Mouse (Mus musculus) intestine, embryonic 14.5 days (tissue): ENCODE measurements around the gene Clk3. TPM values are rescaled to one million over a fixed set of nuclear protein-coding genes. Genes with fewer than 3 reads are reported as not detected.

Source experiments
- ATAC-seq: fragments of 200-750 bp; cut with Nextera tagmentation; replicated peaks from 2 replicates; pipeline ENCODE4 v1.8.0; 2017; ENCODE audit warnings: low read depth, moderate number of reproducible peaks, moderate TSS enrichment, moderate library complexity; ENCODE audit not compliant: low FRiP score, low TSS enrichment
- DNase-seq: peaks from one replicate; pipeline ENCODE4 v3.0.0-alpha.2; 2018; ENCODE audit warnings: low spot score
- H3K27ac ChIP-seq: fragments of 300-500 bp; sonication (generic); 2 replicates; pipeline ENCODE4 v1.5.1; 2014; ENCODE audit warnings: low read depth, mild to moderate bottlenecking, control low read depth
- H3K27me3 ChIP-seq: fragments of 300-500 bp; sonication (generic); replicated peaks from 2 replicates; pipeline ENCODE4 v1.6.1; 2014; ENCODE audit warnings: low read length, control low read depth; ENCODE audit not compliant: control insufficient read depth, insufficient read depth
- H3K36me3 ChIP-seq: fragments of 300-500 bp; sonication (generic); 2 replicates; pipeline ENCODE4 v1.6.1; 2014; ENCODE audit warnings: low read length, control low read depth; ENCODE audit not compliant: control insufficient read depth, insufficient read depth
- H3K4me1 ChIP-seq: fragments of 300-500 bp; sonication (generic); replicated peaks from 2 replicates; pipeline ENCODE4 v1.6.1; 2014; ENCODE audit warnings: low read length, control low read depth, mixed read lengths; ENCODE audit not compliant: control insufficient read depth, insufficient read depth
- H3K4me2 ChIP-seq: fragments of 300-500 bp; sonication (generic); 2 replicates; pipeline ENCODE4 v1.6.1; 2014; ENCODE audit warnings: low read length
- H3K4me3 ChIP-seq: fragments of 300-500 bp; sonication (generic); 2 replicates; pipeline ENCODE4 v1.5.1; 2014; ENCODE audit warnings: low read depth, low read length, control low read depth, mixed read lengths
- H3K9ac ChIP-seq: fragments of 300-500 bp; sonication (generic); 2 replicates; pipeline ENCODE4 v1.6.1; 2014; ENCODE audit warnings: mild to moderate bottlenecking, low read length
- H3K9me3 ChIP-seq: fragments of 300-500 bp; sonication (generic); 2 replicates; pipeline ENCODE4 v1.6.1; 2016; ENCODE audit warnings: low read length, control low read depth; ENCODE audit not compliant: control insufficient read depth
- WGBS: fragments of 180-500 bp; shearing (Covaris S2); extraction: QIAGEN DNeasy Blood & Tissue Kit; methylation state at CpG from one replicate; pipeline ENCODE4 v1.1.7; 2014; 5-methylcytosine and 5-hydroxymethylcytosine counted together
- polyA plus RNA-seq: library from polyadenylated mRNA; unstranded; fragments of >200 nt; fragmentation: Nextera tagmentation; extraction: Ambion mirVana; gene quantifications from 2 replicates; pipeline ENCODE4 v1.2.1, GENCODE M21; 2014

The Clk3 gene
- polyA plus RNA-seq, result 64.2 and 69.6 TPM in 2 replicates

DNA sequence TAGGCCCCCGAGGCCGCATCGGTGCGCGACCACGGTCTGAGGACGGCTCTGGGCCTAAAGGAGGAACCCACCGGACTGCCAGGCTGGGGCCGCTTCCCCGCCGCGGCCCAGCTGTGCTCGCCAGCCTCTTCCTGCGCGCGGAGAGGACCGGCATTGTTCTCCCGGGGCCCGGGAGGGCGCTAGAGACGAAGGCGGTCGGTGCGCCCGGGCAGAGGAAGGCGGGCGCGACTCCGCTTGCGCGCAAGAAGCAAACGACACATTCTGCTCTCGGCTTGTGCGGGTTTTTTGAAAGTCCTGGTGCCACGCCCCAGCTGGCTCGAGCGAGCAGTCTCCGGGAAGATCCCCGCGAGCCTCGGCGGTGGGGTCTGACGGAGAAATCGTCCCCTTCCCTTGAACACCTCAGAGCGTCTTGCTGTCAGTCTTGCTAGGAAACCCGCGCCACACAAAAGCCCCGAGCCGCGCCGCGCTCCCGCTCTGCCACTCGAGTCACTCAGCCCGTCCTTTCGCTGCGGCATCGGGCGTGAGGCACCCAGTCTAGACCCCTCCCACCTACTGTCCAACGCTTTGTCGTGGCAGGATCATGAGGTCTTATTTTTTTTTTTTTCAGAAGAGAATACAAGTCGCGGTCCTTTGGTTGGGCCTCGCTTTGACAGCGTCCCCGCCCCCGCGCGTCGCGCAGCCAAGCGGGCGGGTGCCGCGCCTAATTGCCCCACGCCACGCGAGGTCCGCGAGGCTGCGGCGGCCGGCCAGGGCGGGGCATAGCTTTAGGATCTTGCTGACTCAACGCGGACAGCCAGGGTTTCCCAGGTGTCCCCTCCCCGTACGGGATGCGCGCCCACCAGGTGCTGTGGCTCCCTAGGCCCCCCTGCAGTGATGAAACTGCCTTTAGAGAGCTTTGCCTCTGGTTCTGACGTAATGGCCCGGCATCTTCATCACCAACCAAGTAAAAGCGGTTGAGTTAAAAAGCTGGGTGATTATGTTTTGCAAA is at the start of gene Clk3:
Clk3 (minus strand) TSS at position 497 of the 988 bp plus-strand sequence.
- Histone ChIP-seq H3K4me1 (peaks cover 25% of the 10 kb centered on the region), H3K9me3 (no peaks in the 10 kb centered on the region), H3K27ac (peak within 1 kb of the TSS; percentile 98), H3K36me3 (peaks cover 12% of the 10 kb centered on the region), H3K27me3 (no peaks in the 10 kb centered on the region), H3K4me2 (peak within 1 kb of the TSS; percentile 98), H3K4me3 (peak within 1 kb of the TSS; percentile 95), H3K9ac (peak within 1 kb of the TSS; percentile 96)
- DNase-seq (peak; percentile 88), ATAC-seq (peak; percentile 63; the same call in 1 of the 2 replicates)
- under 1% methylated on average over 93 of the region's 93 CpGs for WGBS

DNA sequence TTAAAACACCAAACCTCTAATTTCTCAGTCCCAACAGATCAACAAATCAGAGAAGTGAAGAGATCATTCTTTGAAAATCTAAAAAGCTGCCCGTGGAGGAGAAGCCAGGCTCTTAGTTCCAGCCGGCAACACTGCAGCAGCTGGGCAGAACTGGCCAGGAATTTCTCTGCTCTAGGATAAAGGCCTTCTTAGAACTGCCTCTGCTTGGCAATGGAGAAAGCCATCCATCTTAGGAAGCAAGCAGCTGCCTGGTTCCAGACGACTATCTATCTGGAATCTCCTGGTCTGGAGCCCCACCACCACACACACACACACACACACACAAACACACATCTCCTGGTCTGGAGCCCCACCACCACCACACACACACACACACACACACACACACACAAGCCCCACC is 49.2 kb upstream of the Clk3 start:
- ATAC-seq (no peak; the same call in 1 of the 2 replicates), DNase-seq (no peak)
- Histone ChIP-seq H3K27me3 (no peaks in the 10 kb centered on the region), H3K4me3 (no peak overlapping the region), H3K4me2 (no peak overlapping the region), H3K9ac (no peak overlapping the region), H3K4me1 (peaks cover 41% of the 10 kb centered on the region), H3K36me3 (no peaks in the 10 kb centered on the region), H3K9me3 (no peaks in the 10 kb centered on the region), H3K27ac (no peak overlapping the region)
- 21% methylated on average over 3 of the region's 3 CpGs for WGBS

DNA sequence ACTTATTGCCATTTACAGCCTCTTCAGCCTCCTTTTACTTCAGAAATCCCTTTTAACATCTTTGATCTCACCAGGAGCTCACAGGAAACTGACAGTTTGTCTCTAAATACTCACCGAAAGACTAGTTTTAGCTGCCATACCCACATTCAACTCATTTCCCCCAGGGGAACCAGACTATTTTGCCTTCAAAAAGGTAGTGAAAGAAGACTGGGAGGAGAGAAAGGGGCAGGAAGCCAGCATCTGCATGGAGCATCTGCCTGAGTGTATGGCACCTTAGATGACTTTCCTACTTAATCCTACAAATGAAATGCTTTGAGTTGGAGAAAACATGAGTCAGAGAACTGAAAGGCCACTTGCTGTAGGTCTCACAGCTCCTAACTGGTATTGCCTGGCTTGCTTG is 48.4 kb upstream of the Clk3 start:
- Histone ChIP-seq H3K27me3 (no peaks in the 10 kb centered on the region), H3K27ac (no peak overlapping the region), H3K9me3 (no peaks in the 10 kb centered on the region), H3K4me3 (no peak overlapping the region), H3K9ac (no peak overlapping the region), H3K36me3 (no peaks in the 10 kb centered on the region), H3K4me2 (no peak overlapping the region), H3K4me1 (peaks cover 41% of the 10 kb centered on the region)
- WGBS, result 31% methylated on average over 1 of the region's 1 CpGs
- ATAC-seq (no peak), DNase-seq (no peak)

DNA sequence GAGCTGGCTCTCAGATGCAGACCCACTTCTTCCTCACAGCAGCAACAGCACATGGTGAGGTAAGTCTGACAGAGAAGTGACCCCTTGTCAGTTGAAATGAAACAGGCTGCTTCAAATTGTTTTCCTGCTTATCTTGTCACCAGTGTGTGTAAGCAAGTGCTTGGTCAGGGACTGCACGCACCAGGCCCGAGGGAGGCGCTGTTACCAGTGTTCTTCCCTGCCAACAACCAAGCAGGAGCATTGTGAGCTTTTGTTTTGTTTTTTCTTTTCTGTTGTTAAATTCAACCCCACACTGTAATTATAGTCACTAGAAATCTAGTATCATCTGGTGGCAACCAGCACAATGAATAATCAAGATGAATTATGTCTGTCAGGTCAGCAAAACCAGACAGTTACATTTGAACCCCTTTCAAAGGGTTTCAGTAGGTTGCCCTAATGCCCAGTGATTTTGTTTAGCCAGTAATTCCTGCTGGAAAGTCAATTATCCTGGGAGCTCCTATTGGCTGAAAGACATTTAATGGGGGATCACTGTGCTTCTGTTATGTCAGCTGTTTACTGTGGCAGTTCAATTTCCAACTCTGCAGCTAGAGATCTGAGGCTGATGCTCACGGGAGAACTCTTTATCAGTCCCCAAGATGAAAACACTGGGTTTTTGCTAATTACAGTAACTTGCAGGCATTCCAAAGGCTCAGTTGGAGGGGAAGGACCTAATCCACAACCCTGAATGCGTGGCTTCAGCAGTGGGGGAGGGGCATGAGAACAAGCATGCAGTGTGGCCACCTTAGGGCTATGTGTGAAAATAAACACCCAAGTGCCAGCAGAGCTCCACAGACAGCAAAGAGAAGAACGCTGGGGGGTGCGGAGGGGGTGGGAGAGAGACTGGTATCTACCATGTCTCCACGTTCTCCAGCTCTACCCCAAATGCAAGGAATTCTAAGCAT is 46.4 kb upstream of the Clk3 start:
- ATAC-seq (no peak), DNase-seq (no peak)
- 31% methylated on average over 8 of the region's 8 CpGs for WGBS
- peaks cover 36% of the 10 kb centered on the region for H3K4me1 ChIP-seq
- H3K27me3 ChIP-seq, result no peaks in the 10 kb centered on the region
- H3K4me3 ChIP-seq, result no peak overlapping the region
- no peak overlapping the region for H3K9ac ChIP-seq
- H3K4me2 ChIP-seq, result no peak overlapping the region
- H3K27ac ChIP-seq, result no peak overlapping the region
- no peaks in the 10 kb centered on the region for H3K9me3 ChIP-seq
- H3K36me3 ChIP-seq, result no peaks in the 10 kb centered on the region

DNA sequence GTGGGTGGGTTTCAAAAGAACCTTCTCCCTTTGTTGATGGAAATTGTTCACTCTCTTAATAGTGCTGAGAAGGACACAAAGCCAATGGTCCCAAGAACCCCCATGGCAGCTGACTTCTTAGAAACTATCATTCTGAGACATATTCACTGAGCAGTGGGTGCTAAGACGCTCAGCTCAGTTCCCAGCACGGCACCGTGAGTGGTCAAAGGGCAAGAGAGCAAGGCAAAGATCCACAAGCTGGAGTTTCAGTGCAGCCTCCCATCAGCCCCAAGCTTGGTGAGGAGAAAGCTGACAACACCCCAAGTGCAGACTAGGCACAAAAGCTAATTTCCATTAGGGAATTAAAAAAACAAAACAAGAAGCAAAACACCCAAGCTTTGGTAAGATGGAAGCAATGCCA is 45.0 kb upstream of the Clk3 start:
- H3K9me3 ChIP-seq, result no peaks in the 10 kb centered on the region
- H3K4me3 ChIP-seq, result no peak overlapping the region
- H3K27me3 ChIP-seq, result no peaks in the 10 kb centered on the region
- H3K4me2 ChIP-seq, result no peak overlapping the region
- H3K36me3 ChIP-seq, result no peaks in the 10 kb centered on the region
- peaks cover 29% of the 10 kb centered on the region for H3K4me1 ChIP-seq
- WGBS, result 74% methylated on average over 3 of the region's 3 CpGs
- DNase-seq (no peak), ATAC-seq (no peak)
- H3K9ac ChIP-seq, result no peak overlapping the region
- no peak overlapping the region for H3K27ac ChIP-seq

DNA sequence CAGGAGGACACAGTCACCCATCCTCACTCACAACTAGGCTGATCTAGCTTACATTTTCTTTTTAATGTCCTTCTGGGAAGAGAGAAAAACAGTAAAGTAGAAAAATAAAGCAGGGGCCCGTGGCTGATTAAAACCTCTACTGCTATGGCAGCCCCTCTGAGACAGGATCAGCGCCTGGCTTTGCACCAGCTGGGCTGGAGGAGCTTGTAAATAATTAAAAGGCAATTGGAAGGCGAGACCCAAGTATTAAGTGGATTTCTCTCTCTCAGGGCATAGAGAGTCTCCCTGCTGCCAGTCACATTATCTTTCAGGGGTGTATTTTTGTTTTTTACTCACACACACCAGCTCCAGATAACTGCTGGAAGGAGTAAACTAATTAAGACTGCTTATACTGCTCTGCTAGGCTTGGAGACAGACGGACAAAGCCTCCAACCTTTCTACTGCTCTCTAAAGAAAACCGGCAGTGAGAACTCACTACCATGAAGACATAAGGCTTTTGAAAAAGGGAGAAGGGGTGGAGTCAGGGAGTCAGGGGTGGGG is 43.2 kb upstream of the Clk3 start:
- Histone ChIP-seq H3K9ac (no peak overlapping the region), H3K36me3 (no peaks in the 10 kb centered on the region), H3K4me2 (no peak overlapping the region), H3K4me3 (no peak overlapping the region), H3K27me3 (no peaks in the 10 kb centered on the region), H3K4me1 (peaks cover 24% of the 10 kb centered on the region), H3K27ac (no peak overlapping the region), H3K9me3 (no peaks in the 10 kb centered on the region)
- ATAC-seq, result no peak
- 49% methylated on average over 5 of the region's 5 CpGs for WGBS
- DNase-seq, result no peak

DNA sequence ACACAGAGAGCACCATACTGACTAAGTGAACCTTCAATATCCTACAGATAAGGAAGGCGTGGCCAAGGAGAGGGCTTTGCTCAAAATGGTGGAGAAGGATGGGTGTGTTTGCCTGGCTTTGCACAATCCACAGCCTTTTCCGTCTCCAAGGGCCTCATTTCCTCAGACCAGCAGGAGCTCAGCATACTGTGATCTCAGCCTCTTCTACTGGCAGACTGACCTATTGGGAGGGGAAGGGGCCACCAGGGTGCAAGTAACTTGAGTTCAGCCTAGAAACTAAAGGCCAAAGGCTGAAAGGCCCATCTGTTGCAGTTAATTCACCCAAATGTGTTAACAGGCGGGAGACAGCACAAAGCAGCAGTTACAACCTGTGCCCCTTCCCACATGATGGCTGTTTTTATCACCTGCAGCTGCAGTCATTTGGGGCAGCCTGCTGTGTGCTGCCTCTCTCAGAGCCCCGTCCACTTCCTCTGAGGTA is 41.6 kb upstream of the Clk3 start:
- ATAC-seq (no peak), DNase-seq (no peak)
- H3K9me3 ChIP-seq, result no peaks in the 10 kb centered on the region
- no peak overlapping the region for H3K4me3 ChIP-seq
- no peak overlapping the region for H3K9ac ChIP-seq
- no peak overlapping the region for H3K4me2 ChIP-seq
- H3K4me1 ChIP-seq, result peaks cover 28% of the 10 kb centered on the region
- no peak overlapping the region for H3K27ac ChIP-seq
- 71% methylated on average over 4 of the region's 4 CpGs for WGBS
- H3K36me3 ChIP-seq, result no peaks in the 10 kb centered on the region
- no peaks in the 10 kb centered on the region for H3K27me3 ChIP-seq

DNA sequence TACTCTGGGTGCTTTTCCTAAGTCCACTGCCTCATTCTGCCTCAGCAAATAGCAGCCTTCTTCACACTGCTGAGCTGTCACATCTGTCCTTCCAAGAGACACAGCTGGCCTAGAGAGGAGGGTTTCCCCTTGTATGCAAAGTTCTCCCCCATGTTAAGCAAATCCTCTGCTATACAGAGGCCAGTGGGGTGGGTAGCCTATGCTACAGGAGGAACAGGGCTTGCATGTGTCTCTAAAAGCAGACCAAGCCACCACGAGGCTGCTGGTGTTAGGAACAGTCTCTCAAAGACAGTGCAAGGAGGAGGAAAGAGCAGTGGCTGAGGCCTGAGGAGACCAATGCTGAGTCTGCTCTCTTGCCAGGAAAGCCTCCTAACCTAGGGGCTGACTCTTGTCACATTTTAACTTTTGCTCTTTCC is 40.4 kb upstream of the Clk3 start:
- Histone ChIP-seq H3K27me3 (no peaks in the 10 kb centered on the region), H3K9ac (no peak overlapping the region), H3K4me3 (no peak overlapping the region), H3K36me3 (no peaks in the 10 kb centered on the region), H3K4me2 (no peak overlapping the region), H3K9me3 (no peaks in the 10 kb centered on the region), H3K27ac (no peak overlapping the region), H3K4me1 (peaks cover 27% of the 10 kb centered on the region)
- ATAC-seq (no peak), DNase-seq (no peak)
- WGBS, result 37% methylated on average over 1 of the region's 1 CpGs
